Mouse (Mus musculus) kidney, postnatal 0 days (tissue): ENCODE measurements at regions not wholly inside any gene's neighbourhood (a gene's known extent, or its start where the extent isn't known, plus 50 kb on each side); places are given as distances from the start of the nearest gene placed in this dataset.

Experiments used
- ATAC-seq: fragments of 200-750 bp; cut with Nextera tagmentation; replicated peaks from 2 replicates; pipeline ENCODE4 v1.8.0; 2017; ENCODE audit warnings: low read depth, moderate number of reproducible peaks, moderate TSS enrichment, moderate library complexity; ENCODE audit not compliant: low FRiP score
- DNase-seq: peaks from one replicate; pipeline ENCODE4 v3.0.0-alpha.2; 2016; ENCODE audit warnings: low spot score
- H3K27ac ChIP-seq: fragments of 300-500 bp; sonication (generic); 2 replicates; pipeline ENCODE4 v1.5.1; 2014; ENCODE audit warnings: mild to moderate bottlenecking
- H3K27me3 ChIP-seq: fragments of 300-500 bp; sonication (generic); 2 replicates; pipeline ENCODE4 v1.6.1; 2014; ENCODE audit warnings: low read length, mixed read lengths; ENCODE audit not compliant: insufficient read depth
- H3K36me3 ChIP-seq: fragments of 300-500 bp; sonication (generic); 2 replicates; pipeline ENCODE4 v1.6.1; 2014; ENCODE audit warnings: low read length, mixed read lengths; ENCODE audit not compliant: insufficient read depth
- H3K4me1 ChIP-seq: fragments of 300-500 bp; sonication (generic); replicated peaks from 2 replicates; pipeline ENCODE4 v1.6.1; 2014; ENCODE audit warnings: antibody characterized with exemption, low read length, mixed read lengths; ENCODE audit not compliant: insufficient read depth
- H3K4me2 ChIP-seq: fragments of 300-500 bp; sonication (generic); 2 replicates; pipeline ENCODE4 v1.6.1; 2014; ENCODE audit warnings: mild to moderate bottlenecking, low read length, moderate library complexity, mixed read lengths
- H3K4me3 ChIP-seq: fragments of 300-500 bp; sonication (generic); replicated peaks from 2 replicates; pipeline ENCODE4 v1.5.1; 2014; ENCODE audit warnings: low read depth, low read length
- H3K9ac ChIP-seq: fragments of 300-500 bp; sonication (generic); 2 replicates; pipeline ENCODE4 v1.6.1; 2014; ENCODE audit warnings: low read depth, low read length
- H3K9me3 ChIP-seq: fragments of 300-500 bp; sonication (generic); replicated peaks from 2 replicates; pipeline ENCODE4 v1.6.1; 2016; ENCODE audit warnings: low read length, inconsistent platforms, mixed read lengths
- CTCF ChIP-seq: IDR thresholded peaks from 2 replicates; pipeline ENCODE4 v1.5.1; 2016; ENCODE audit warnings: antibody characterized with exemption, low read depth, mild to moderate bottlenecking, moderate library complexity
- WGBS: fragments of 180-500 bp; shearing (Covaris S2); extraction: QIAGEN DNeasy Blood & Tissue Kit; methylation state at CpG from one replicate; pipeline ENCODE4 v1.1.7; 2014; 5-methylcytosine and 5-hydroxymethylcytosine counted together

GRCm38 (mm10) chr1:137213717-137214116 is 253.5 kb upstream of the Nr5a2 start:
- no peak overlapping the region for H3K27ac ChIP-seq
- 84% methylated on average over 5 of the region's 5 CpGs for WGBS
- H3K4me2 ChIP-seq = no peak overlapping the region
- no peak for TF ChIP-seq CTCF
- ATAC-seq (no peak), DNase-seq (no peak)
- H3K9ac ChIP-seq = no peak overlapping the region
- no peaks in the 10 kb centered on the region for H3K4me1 ChIP-seq
- H3K27me3 ChIP-seq = no peaks in the 10 kb centered on the region
- H3K9me3 ChIP-seq = no peaks in the 10 kb centered on the region
- H3K36me3 ChIP-seq = no peaks in the 10 kb centered on the region
- H3K4me3 ChIP-seq = no peak overlapping the region

- Histone ChIP-seq H3K4me3 (no peak overlapping the region), H3K4me1 (no peaks in the 10 kb centered on the region), H3K9me3 (no peaks in the 10 kb centered on the region), H3K36me3 (no peaks in the 10 kb centered on the region), H3K4me2 (no peak overlapping the region), H3K27me3 (no peaks in the 10 kb centered on the region), H3K27ac (no peak overlapping the region), H3K9ac (no peak overlapping the region)
- ATAC-seq = no peak
- no peak for DNase-seq
- no peak for TF ChIP-seq CTCF
- 64% methylated on average over 3 of the region's 3 CpGs for WGBS
Observed at GRCm38 (mm10) chr1:137212856-137213255, 252.6 kb upstream of the Nr5a2 start.

GRCm38 (mm10) chr1:137204371-137204770 is 244.1 kb upstream of the Nr5a2 start:
- H3K27ac ChIP-seq = no peak overlapping the region
- no peaks in the 10 kb centered on the region for H3K9me3 ChIP-seq
- no peak for TF ChIP-seq CTCF
- no peak for DNase-seq
- H3K4me2 ChIP-seq = no peak overlapping the region
- H3K9ac ChIP-seq = no peak overlapping the region
- no peaks in the 10 kb centered on the region for H3K27me3 ChIP-seq
- no peak overlapping the region for H3K4me3 ChIP-seq
- no peak for ATAC-seq
- no peaks in the 10 kb centered on the region for H3K36me3 ChIP-seq
- no peaks in the 10 kb centered on the region for H3K4me1 ChIP-seq
- WGBS = 86% methylated on average over 7 of the region's 7 CpGs

GRCm38 (mm10) chr1:137203512-137203911 is 243.3 kb upstream of the Nr5a2 start:
- H3K9me3 ChIP-seq = no peaks in the 10 kb centered on the region
- H3K4me2 ChIP-seq = no peak overlapping the region
- no peak overlapping the region for H3K27ac ChIP-seq
- H3K4me3 ChIP-seq = no peak overlapping the region
- H3K27me3 ChIP-seq = no peaks in the 10 kb centered on the region
- ATAC-seq = 0 out of 2 replicates have a peak, but pooled peaks have one; percentile 21
- no peak overlapping the region for H3K9ac ChIP-seq
- no peaks in the 10 kb centered on the region for H3K36me3 ChIP-seq
- TF ChIP-seq CTCF = no peak
- WGBS = 68% methylated on average over 8 of the region's 8 CpGs
- no peak for DNase-seq
- H3K4me1 ChIP-seq = no peaks in the 10 kb centered on the region

GRCm38 (mm10) chr1:137200931-137201330 is 240.7 kb upstream of the Nr5a2 start:
- ATAC-seq (no peak), DNase-seq (no peak)

GRCm38 (mm10) chr1:137195962-137196361 is 235.7 kb upstream of the Nr5a2 start:
- ATAC-seq (no peak), DNase-seq (no peak)
- TF ChIP-seq CTCF = no peak
- Histone ChIP-seq H3K27ac (no peak overlapping the region), H3K9ac (no peak overlapping the region), H3K4me3 (no peak overlapping the region), H3K27me3 (no peaks in the 10 kb centered on the region), H3K4me2 (no peak overlapping the region), H3K4me1 (no peaks in the 10 kb centered on the region), H3K9me3 (no peaks in the 10 kb centered on the region), H3K36me3 (no peaks in the 10 kb centered on the region)

More at GRCm38 (mm10) chr1:137200931-137201330, 240.7 kb upstream of the Nr5a2 start:
- H3K27me3 ChIP-seq = no peaks in the 10 kb centered on the region
- no peak overlapping the region for H3K4me3 ChIP-seq
- H3K9ac ChIP-seq = no peak overlapping the region
- no peaks in the 10 kb centered on the region for H3K36me3 ChIP-seq
- no peak overlapping the region for H3K4me2 ChIP-seq
- no peaks in the 10 kb centered on the region for H3K4me1 ChIP-seq
- H3K9me3 ChIP-seq = no peaks in the 10 kb centered on the region
- no peak overlapping the region for H3K27ac ChIP-seq
- 77% methylated on average over 11 of the region's 11 CpGs for WGBS
- no peak for TF ChIP-seq CTCF

- Histone ChIP-seq H3K36me3 (no peaks in the 10 kb centered on the region), H3K9me3 (no peaks in the 10 kb centered on the region), H3K9ac (no peak overlapping the region), H3K27me3 (no peaks in the 10 kb centered on the region), H3K4me3 (no peak overlapping the region), H3K27ac (no peak overlapping the region), H3K4me2 (no peak overlapping the region), H3K4me1 (no peaks in the 10 kb centered on the region)
- no peak for TF ChIP-seq CTCF
- ATAC-seq (no peak), DNase-seq (no peak)
- 65% methylated on average over 3 of the region's 3 CpGs for WGBS
Observed at GRCm38 (mm10) chr1:137195065-137195620, 234.9 kb upstream of the Nr5a2 start.
